Mouse (Mus musculus): ENCODE measurements at regions not wholly inside any gene's neighbourhood (a gene's known extent, or its start where the extent isn't known, plus 50 kb on each side); places are given as distances from the start of the nearest gene placed in this dataset.

- no peak for DNase-seq (ENCODE audit: low spot score)
These were observed 59.7 kb upstream of the Pkn2 start for GRCm38 (mm10) chr3:142941319-142942024.

DNA sequence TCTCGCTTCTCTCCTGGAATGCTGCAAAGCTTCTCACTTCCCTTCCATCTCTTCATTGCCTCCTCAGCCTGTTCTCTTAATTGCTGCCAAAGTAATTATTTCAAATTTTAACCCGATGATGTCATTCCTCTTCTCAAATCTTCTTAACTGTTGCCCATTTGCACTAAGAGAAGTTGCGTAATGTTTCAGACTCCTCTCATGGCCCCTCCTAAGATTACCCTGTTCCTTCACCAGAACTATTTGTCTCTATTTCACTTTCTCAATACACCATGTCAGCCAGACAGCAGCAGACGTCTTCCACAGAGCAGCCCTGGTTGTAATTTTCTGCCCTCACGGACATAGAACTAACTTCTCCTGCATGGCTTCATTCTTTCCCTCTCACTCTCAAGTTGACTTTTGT, 59.1 kb upstream of the Pkn2 start:
- no peak for DNase-seq (ENCODE audit: low spot score)

DNA sequence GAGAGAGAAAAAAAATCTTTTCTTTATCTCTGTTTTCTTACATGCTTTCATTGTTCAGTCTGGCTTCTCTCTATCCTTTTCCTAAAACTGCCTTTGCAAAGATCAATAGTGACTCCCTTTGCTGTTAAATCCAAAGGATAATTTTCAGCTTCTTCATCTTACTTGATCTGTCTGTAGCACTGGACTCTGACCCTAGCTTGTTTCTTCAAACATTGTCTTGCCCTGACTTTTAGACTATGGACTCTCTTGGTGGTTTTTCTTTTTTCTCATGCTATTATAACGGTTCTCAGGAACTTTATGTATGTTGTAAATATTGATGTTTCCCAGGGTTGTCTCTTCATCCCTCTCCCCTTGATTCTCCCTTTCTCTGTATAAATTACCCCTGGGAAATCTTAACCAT, 58.0 kb upstream of the Pkn2 start:
- no peak for DNase-seq (ENCODE audit: low spot score)

GRCm38 (mm10) chr3:142935949-142936348, 54.1 kb upstream of the Pkn2 start:
- peak; percentile 52 for DNase-seq (ENCODE audit: low spot score)

DNA sequence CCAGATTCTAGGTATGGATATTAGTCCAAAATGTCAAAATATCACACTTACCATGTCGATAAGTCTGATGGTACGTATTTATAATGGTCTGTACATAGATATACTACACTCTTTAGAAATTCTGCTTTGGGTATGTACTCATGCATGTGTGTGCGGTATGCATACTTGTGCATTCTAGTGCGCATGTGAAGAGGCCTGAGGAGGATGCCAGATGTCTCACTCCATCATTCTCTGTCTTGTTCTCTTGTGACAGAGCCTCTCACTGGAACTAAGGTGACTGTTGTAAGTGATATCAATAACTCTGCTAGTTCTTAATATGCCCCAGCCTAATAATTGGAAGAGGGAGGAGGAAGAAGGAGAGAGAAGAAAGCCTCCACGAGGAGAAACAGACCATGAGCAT, 52.5 kb upstream of the Pkn2 start:
- DNase-seq (ENCODE audit: low spot score): no peak

- DNase-seq (ENCODE audit: low spot score): no peak
These were observed 52.0 kb upstream of the Pkn2 start for GRCm38 (mm10) chr3:142933684-142934259.
